Mouse (Mus musculus): ENCODE results near the gene Slc26a3.

The Slc26a3 gene

GRCm38 (mm10) chr12:31521371-31521770 lies 130.7 kb downstream of the Slc26a3 start:
- no peak for DNase-seq
